Mouse (Mus musculus): Measurements from ENCODE around the gene Hoxa1. TPM values are rescaled to one million over a fixed set of nuclear protein-coding genes. Genes with fewer than 3 reads are reported as not detected.

Hoxa1 gene
- total RNA-seq, 2 experiments from 2014 or later = not detected

- no peak for ATAC-seq (replicated peaks; ENCODE audit: low FRiP score, low TSS enrichment, poor library complexity, severe bottlenecking)
Measured at GRCm38 (mm10) chr6:52162611-52163365, 4.7 kb upstream of the Hoxa1 start.

- ATAC-seq (replicated peaks; ENCODE audit: low FRiP score, low TSS enrichment, poor library complexity, severe bottlenecking) = no peak
Measured at GRCm38 (mm10) chr6:52162093-52162380, 3.9 kb upstream of the Hoxa1 start.

- ATAC-seq (replicated peaks; ENCODE audit: low FRiP score, low TSS enrichment, poor library complexity, severe bottlenecking) = no peak
Measured at GRCm38 (mm10) chr6:52161336-52162092, 3.4 kb upstream of the Hoxa1 start.

GRCm38 (mm10) chr6:52160511-52161335 is 2.6 kb upstream of the Hoxa1 start:
- no peak for ATAC-seq (replicated peaks; ENCODE audit: low FRiP score, low TSS enrichment, poor library complexity, severe bottlenecking)

GRCm38 (mm10) chr6:52159979-52160378 is 1.9 kb upstream of the Hoxa1 start:
- no peak for ATAC-seq (replicated peaks; ENCODE audit: low FRiP score, low TSS enrichment, poor library complexity, severe bottlenecking)

- ATAC-seq (replicated peaks; ENCODE audit: low FRiP score, low TSS enrichment, poor library complexity, severe bottlenecking) = no peak
Measured at GRCm38 (mm10) chr6:52159164-52159761, 1.1 kb upstream of the Hoxa1 start.

- ATAC-seq (replicated peaks; ENCODE audit: low FRiP score, low TSS enrichment, poor library complexity, severe bottlenecking) = no peak
Measured at GRCm38 (mm10) chr6:52157466-52158275, 446 bp downstream of the Hoxa1 start.

GRCm38 (mm10) chr6:52156551-52157200 is 1.4 kb downstream of the Hoxa1 start:
- ATAC-seq (replicated peaks; ENCODE audit: low FRiP score, low TSS enrichment, poor library complexity, severe bottlenecking) = no peak

GRCm38 (mm10) chr6:52155471-52155870 is 2.6 kb downstream of the Hoxa1 start:
- no peak for ATAC-seq (replicated peaks; ENCODE audit: low FRiP score, low TSS enrichment, poor library complexity, severe bottlenecking)

GRCm38 (mm10) chr6:52154044-52154443 is 4.1 kb downstream of the Hoxa1 start:
- no peak for ATAC-seq (replicated peaks; ENCODE audit: low FRiP score, low TSS enrichment, poor library complexity, severe bottlenecking)

- no peak for ATAC-seq (replicated peaks; ENCODE audit: low FRiP score, low TSS enrichment, poor library complexity, severe bottlenecking)
Measured at GRCm38 (mm10) chr6:52153270-52153669, 4.8 kb downstream of the Hoxa1 start.

- no peak for ATAC-seq (replicated peaks; ENCODE audit: low FRiP score, low TSS enrichment, poor library complexity, severe bottlenecking)
Measured at GRCm38 (mm10) chr6:52152226-52153193, 5.6 kb downstream of the Hoxa1 start.

- ATAC-seq (replicated peaks; ENCODE audit: low FRiP score, low TSS enrichment, poor library complexity, severe bottlenecking) = no peak
Measured at GRCm38 (mm10) chr6:52151571-52151970, 6.5 kb downstream of the Hoxa1 start.

GRCm38 (mm10) chr6:52150401-52150966 is 7.6 kb downstream of the Hoxa1 start:
- no peak for ATAC-seq (replicated peaks; ENCODE audit: low FRiP score, low TSS enrichment, poor library complexity, severe bottlenecking)

- ATAC-seq (replicated peaks; ENCODE audit: low FRiP score, low TSS enrichment, poor library complexity, severe bottlenecking) = no peak
Measured at GRCm38 (mm10) chr6:52139115-52139514, 19.0 kb downstream of the Hoxa1 start.

GRCm38 (mm10) chr6:52138576-52138975 is 19.5 kb downstream of the Hoxa1 start:
- ATAC-seq (replicated peaks; ENCODE audit: low FRiP score, low TSS enrichment, poor library complexity, severe bottlenecking) = no peak

- ATAC-seq (replicated peaks; ENCODE audit: low FRiP score, low TSS enrichment, poor library complexity, severe bottlenecking) = no peak
Measured at GRCm38 (mm10) chr6:52137841-52138535, 20.1 kb downstream of the Hoxa1 start.

All from megakaryocyte-erythroid progenitor cell, adult 5-6 weeks (primary cell).